Mouse (Mus musculus) left cerebral cortex, postnatal 14 days (tissue): ENCODE results near the gene Myg1. TPM values are rescaled to one million over a fixed set of nuclear protein-coding genes. Genes with fewer than 3 reads are reported as not detected.
"Not testable (repeated sequence)": the region's sequence is repeated elsewhere in the genome, so short reads cannot be mapped to it uniquely, and the experiment has no call there.

Experiments used
- DNase-seq, 2 experiments: peaks; one replicate each; pipeline ENCODE4 v3.0.0; 2021 to 2022; ENCODE audit warnings: low spot score in 2 of 2, mixed read lengths in 1 of 2
- intact Hi-C: fragments of 180-260 bp; cut with DNase I; formaldehyde crosslinking; loops from one replicate; pipeline ENCODE4 v1.15.1; 2025
- long read RNA-seq, 2 experiments: library from polyadenylated mRNA; stranded (forward); transcript quantifications; one replicate each; pipeline ENCODE4 v2.0.0; 2021
- total RNA-seq, 2 experiments: library from RNA; stranded (reverse); gene quantifications; 2 replicates each; pipeline ENCODE4 v1.2.3; 2021

The Myg1 gene
- total RNA-seq: 10 to 100 TPM; 48.2 to 51.4 TPM
- long read RNA-seq, experiment 1, transcript Myg1-202 (7 exons, 1,480 nt): major isoform, 13 of 21 reads
- long read RNA-seq, experiment 1, partial matches to known transcripts: 6 of 21 reads
- long read RNA-seq, experiment 1, other reads (novel, unspliced or antisense): 2 of 21 reads
- long read RNA-seq, experiment 2, transcript Myg1-202 (7 exons, 1,480 nt): major isoform, 16 of 26 reads
- long read RNA-seq, experiment 2, partial matches to known transcripts: 7 of 26 reads
- long read RNA-seq, experiment 2, other reads (novel, unspliced or antisense): 3 of 26 reads

DNA sequence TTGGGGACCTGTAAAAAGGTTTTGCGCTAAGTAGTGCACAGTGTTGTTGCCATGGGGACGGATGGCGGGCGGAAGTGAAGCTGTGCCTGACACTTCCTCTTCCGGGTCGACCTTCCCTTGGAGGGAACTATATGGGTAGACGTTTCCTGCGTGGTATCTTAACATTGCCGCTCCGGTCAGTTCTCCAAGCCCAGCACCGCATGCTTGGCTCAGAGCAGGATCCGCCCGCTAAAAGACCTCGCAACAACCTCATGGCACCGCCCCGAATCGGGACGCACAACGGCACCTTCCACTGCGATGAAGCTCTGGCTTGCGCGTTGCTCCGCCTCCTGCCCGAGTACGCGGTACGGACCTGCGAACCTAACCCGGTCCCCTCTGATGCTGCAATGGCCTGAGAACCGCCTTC lies at the start of gene Myg1:
Gene Myg1, plus strand, starts transcription at position 100 of the 406 bp plus-strand sequence.
- DNase-seq: peak; percentile 83 to 85
- intact Hi-C loops: no loop called here

DNA sequence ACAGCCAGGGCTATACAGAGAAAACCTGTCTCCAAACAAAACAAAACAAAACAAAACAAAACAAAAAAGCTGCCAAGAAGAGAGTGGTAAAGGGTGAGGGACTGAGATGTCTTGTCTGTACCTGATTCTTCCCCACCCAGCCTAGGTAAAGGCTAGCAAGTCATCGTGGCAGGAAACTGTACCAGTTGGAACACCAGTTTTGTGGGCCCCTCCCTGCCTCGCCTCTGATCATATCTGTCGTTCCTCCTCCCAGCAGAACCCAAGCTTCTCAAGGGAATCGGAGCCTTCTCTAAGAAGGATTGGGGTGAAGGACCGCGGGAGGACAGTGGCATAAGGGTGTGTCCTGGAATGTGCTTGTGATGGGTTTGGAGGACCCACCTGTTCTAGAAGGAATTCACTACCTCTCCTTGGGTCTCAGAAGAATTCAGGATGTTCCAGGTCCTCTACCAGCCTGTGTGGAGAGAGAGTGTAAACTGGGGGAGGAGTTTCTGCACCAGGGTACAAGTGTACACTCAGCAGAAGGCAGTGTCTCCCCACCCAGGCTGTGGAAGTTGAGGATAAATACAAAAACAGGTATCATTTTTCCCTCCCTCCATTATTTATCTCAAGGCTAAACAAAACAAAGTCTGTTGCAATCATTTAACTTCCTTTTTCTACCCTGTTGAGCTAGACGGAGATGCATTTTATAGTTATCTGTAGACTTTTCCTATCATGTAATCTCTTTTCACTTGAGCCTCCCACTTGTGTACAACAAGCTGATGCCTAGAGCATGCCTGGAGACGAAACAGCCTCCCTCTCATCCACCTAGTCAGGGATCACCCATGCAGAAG lies 48.8 kb upstream of the Myg1 start:
- intact Hi-C loops: no loop called here
- DNase-seq: no peak

GRCm38 (mm10) chr15:102283648-102284047 lies 47.9 kb upstream of the Myg1 start:
- no peak for DNase-seq
- intact Hi-C loops: no loop called here

GRCm38 (mm10) chr15:102287395-102287794 lies 44.1 kb upstream of the Myg1 start:
- intact Hi-C loops: loop anchor here (5.0 kb wide), 1 partner anchor 40 kb away; the partner anchor contains the start of gene Pfdn5
- DNase-seq: peak; percentile 41 to 58

DNA sequence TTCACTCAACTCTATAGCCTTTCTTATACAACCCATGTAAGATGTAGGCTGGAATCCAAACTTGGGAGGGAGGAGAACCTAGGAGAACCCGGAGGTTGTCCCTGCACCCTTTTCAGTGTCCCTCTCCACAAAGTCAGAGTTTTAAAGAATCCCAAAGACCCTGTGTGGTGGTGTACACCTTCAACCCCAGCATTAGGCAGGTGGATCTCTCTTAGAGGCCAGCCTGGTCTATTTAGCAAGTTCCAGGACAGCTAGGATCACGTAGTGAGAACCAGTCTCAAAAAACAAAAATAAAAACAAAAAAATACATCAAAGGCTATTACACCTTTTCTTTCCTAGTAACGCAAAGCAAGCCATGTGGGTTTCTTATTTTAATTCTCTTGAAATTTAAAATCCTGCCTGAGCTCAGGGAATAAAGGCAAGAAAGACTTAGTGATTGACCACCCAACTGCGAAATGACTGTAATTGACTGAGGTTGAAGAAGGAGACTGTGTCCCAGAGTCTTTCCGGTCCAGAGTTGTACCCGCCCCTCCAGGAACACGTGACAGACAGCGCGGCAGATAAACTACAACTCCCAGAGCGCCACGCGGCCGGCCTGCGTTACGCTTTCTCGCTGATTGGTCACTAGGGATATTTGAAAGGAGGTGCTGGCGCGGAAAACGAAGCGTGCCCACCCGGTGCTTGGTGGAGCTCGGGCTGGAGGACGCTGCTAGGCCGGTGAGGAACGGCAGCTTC lies 35.7 kb upstream of the Myg1 start, which contains the start of gene Espl1:
Gene Espl1, plus strand, starts transcription at position 634 of the 735 bp plus-strand sequence.
- DNase-seq: peak; percentile 95
- intact Hi-C loops: no loop called here

- intact Hi-C loops: no loop called here
- DNase-seq: no peak
Measured at GRCm38 (mm10) chr15:102296368-102297006, 35.0 kb upstream of the Myg1 start.

GRCm38 (mm10) chr15:102302542-102302941 lies 29.0 kb upstream of the Myg1 start:
- no peak for DNase-seq
- intact Hi-C loops: no loop called here

GRCm38 (mm10) chr15:102308717-102309116 lies 22.8 kb upstream of the Myg1 start:
- intact Hi-C loops: no loop called here

GRCm38 (mm10) chr15:102310074-102310845 lies 21.2 kb upstream of the Myg1 start:
- intact Hi-C loops: no loop called here
- no peak for DNase-seq

More at GRCm38 (mm10) chr15:102308717-102309116, 22.8 kb upstream of the Myg1 start:
- no peak for DNase-seq

DNA sequence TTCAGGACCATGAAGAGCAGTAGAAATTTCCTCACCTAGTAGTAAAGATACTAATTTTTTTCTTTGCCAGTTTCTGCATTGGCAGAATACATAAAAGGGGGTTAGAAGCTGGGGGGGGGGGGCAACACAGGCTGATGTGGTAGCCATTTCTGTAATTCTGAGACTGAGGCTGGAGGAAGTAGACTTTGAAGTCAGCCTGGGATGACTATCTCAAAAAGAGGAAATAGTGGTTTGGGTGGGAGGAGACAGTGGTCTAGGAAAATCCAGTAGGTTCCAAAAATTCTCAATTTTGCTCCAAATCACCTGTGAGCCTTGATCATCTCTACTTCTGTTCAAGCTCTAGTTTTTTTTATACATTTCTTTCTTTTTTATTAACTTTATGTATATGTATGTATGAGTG lies 20.0 kb upstream of the Myg1 start:
- intact Hi-C loops: no loop called here
- DNase-seq: no peak

GRCm38 (mm10) chr15:102315292-102315691 lies 16.2 kb upstream of the Myg1 start:
- intact Hi-C loops: no loop called here
- peak; percentile 11 to 30 for DNase-seq

DNA sequence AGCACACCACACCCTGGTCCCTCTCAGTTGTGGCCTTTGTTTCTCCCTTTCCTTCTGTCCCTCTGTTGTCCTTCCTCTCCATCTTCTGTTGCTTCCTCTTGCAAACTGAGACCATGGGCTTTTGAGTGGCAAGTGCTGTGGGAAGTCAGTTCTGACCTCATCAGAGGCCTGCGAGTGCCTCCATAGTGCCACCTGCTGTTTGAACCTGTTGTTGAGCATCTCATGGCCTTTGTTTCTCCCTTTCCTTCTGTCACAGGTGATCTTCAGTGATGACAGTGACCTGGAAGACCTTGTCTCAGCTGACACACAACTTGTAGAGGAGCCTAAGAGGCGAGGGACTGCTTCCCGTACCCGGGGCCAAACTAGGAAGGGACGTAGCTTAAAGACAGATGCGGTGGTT lies 15.2 kb upstream of the Myg1 start:
- peak; percentile 59 to 75 for DNase-seq
- intact Hi-C loops: no loop called here

- DNase-seq: no peak
- intact Hi-C loops: loop anchor here (5.0 kb wide), 1 partner anchor 38 kb away; no protein-coding TSS in a partner anchor
Measured at GRCm38 (mm10) chr15:102324654-102325473, 6.6 kb upstream of the Myg1 start.

DNA sequence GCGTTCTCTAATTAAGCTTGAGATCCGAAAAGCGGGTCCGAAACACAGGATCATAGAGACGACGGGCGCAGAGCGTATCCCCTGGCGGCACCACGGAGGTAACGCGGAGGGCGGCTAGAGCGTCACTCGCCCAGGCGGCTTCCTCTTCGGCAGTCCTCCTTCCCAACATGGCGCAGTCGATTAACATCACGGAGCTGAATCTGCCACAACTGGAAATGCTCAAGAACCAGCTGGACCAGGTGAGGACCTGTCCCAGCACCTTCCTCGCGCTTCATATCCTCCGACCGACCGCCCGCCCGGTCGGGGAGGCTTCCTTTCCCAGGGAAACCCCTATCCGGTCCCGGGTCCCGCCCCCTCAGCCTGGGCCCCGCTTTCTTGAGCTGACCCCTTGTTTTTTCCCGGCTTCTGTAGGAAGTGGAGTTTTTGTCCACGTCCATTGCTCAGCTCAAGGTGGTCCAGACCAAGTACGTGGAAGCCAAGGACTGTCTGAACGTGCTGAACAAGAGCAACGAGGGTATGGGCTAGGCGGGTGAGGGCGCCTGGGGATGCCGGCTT lies 5.4 kb upstream of the Myg1 start, which contains the start of gene Pfdn5:
Gene Pfdn5, plus strand, starts transcription at position 95 of the 555 bp plus-strand sequence.
- intact Hi-C loops: loop anchor here (5.0 kb wide), 1 partner anchor 39 kb away; no protein-coding TSS in a partner anchor
- peak; percentile 78 to 89 for DNase-seq

- no peak for DNase-seq
- intact Hi-C loops: loop anchor here (5.0 kb wide), 1 partner anchor 40 kb away; no protein-coding TSS in a partner anchor
Measured at GRCm38 (mm10) chr15:102326892-102327291, 4.6 kb upstream of the Myg1 start.

- intact Hi-C loops: no loop called here
- no peak for DNase-seq
Measured at GRCm38 (mm10) chr15:102335254-102335653, 3.7 kb downstream of the Myg1 start.

- DNase-seq: peak; percentile 33 to 40
- intact Hi-C loops: not testable (repeated sequence)
Measured at GRCm38 (mm10) chr15:102335925-102336324, 4.4 kb downstream of the Myg1 start.
